Mouse (Mus musculus) mouse trophoblast stem cell (cell line): ENCODE data around the gene Mrnip.

Experiments
- in situ Hi-C, 2 experiments: fragments of 300-500 bp; cut with MseI, MboI; formaldehyde crosslinking; loops; 2 replicates in 1 of 2; 3 replicates in 1 of 2; pipeline ENCODE4 v1.15.1; 2025

Gene Mrnip

GRCm38 (mm10) chr11:50158346-50158745, 15.9 kb upstream of the Mrnip start:
- in situ Hi-C loops, result no loop called here

GRCm38 (mm10) chr11:50159347-50159746, 14.9 kb upstream of the Mrnip start:
- in situ Hi-C loops, result no loop called here

- in situ Hi-C loops, result no loop called here
Measured at GRCm38 (mm10) chr11:50161578-50162304, 12.5 kb upstream of the Mrnip start.

- in situ Hi-C loops, result no loop called here
Measured at GRCm38 (mm10) chr11:50162338-50163050, 11.8 kb upstream of the Mrnip start.

GRCm38 (mm10) chr11:50168352-50168751, 5.9 kb upstream of the Mrnip start:
- in situ Hi-C loops, result no loop called here

- in situ Hi-C loops, result no loop called here
Measured at GRCm38 (mm10) chr11:50174730-50175187, 515 bp downstream of the Mrnip start.

GRCm38 (mm10) chr11:50176351-50176750, 2.1 kb downstream of the Mrnip start:
- in situ Hi-C loops, result no loop called here

GRCm38 (mm10) chr11:50177111-50177510, 2.9 kb downstream of the Mrnip start:
- in situ Hi-C loops, result no loop called here

- in situ Hi-C loops, result no loop called here
Measured at GRCm38 (mm10) chr11:50178532-50179488, 4.6 kb downstream of the Mrnip start.

GRCm38 (mm10) chr11:50180478-50181231, 6.4 kb downstream of the Mrnip start:
- in situ Hi-C loops, result no loop called here

GRCm38 (mm10) chr11:50182702-50183101, 8.5 kb downstream of the Mrnip start:
- in situ Hi-C loops, result no loop called here

GRCm38 (mm10) chr11:50184788-50185187, 10.5 kb downstream of the Mrnip start:
- in situ Hi-C loops, result no loop called here

GRCm38 (mm10) chr11:50188682-50189081, 14.4 kb downstream of the Mrnip start:
- in situ Hi-C loops, result no loop called here

- in situ Hi-C loops, result no loop called here
Measured at GRCm38 (mm10) chr11:50190362-50190761, 16.1 kb downstream of the Mrnip start.

- in situ Hi-C loops, result no loop called here
Measured at GRCm38 (mm10) chr11:50192278-50192677, 18.0 kb downstream of the Mrnip start.

- in situ Hi-C loops, result no loop called here
Measured at GRCm38 (mm10) chr11:50194070-50194469, 19.8 kb downstream of the Mrnip start.

GRCm38 (mm10) chr11:50194793-50195192, 20.5 kb downstream of the Mrnip start:
- in situ Hi-C loops, result no loop called here

GRCm38 (mm10) chr11:50197500-50197899, 23.3 kb downstream of the Mrnip start:
- in situ Hi-C loops, result no loop called here

- in situ Hi-C loops, result no loop called here
Measured at GRCm38 (mm10) chr11:50198219-50198846, 24.1 kb downstream of the Mrnip start.

- in situ Hi-C loops, result no loop called here
Measured at GRCm38 (mm10) chr11:50198916-50199315, 24.7 kb downstream of the Mrnip start.

GRCm38 (mm10) chr11:50200613-50201012, 26.4 kb downstream of the Mrnip start:
- in situ Hi-C loops, result no loop called here
